Mouse (Mus musculus): ENCODE data around the gene Vangl2.

- no peak for TF ChIP-seq CTCF (IDR thresholded peaks at IDR 0.05; ENCODE audit: low read depth, low read length)
- no peak for TF ChIP-seq POLR2A (IDR thresholded peaks at IDR 0.05; ENCODE audit: extremely low read depth, insufficient read depth, low read length)
Observed at GRCm38 (mm10) chr1:172019863-172020521, 8.3 kb downstream of the Vangl2 start.

Measured in liver, adult 2 months (tissue).